7 mouse cellular contexts compared by ENCODE assay signal in the genomic region with DNA sequence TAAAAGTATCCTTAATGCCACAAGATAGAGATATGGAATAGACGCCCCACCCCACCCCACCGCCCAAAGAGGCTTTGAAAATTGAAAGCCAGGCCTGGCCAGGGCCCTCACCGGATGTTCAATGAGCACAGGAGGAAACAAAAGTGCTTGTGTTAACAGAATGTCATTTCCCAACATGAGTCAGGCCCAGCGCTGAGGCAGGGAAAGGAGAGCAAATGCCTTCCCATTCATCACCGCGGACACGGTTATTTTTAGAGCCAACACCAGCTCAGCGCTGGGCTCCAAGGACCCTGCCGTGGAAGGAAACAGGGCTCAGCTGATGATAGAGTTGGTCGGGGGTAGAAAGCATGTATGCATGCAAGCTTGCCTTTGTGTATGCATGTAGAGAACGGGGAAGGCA. TPM values are rescaled to one million over a fixed set of nuclear protein-coding genes. Genes with fewer than 3 reads are reported as not detected.
DNase-seq lines count a peak whose midpoint lies in the region; ATAC-seq and TF ChIP-seq lines count a peak whose summit lies in the region.

No protein-coding gene starts in this region.

- no peak overlapping the region for H3K9ac ChIP-seq in hindbrain, embryonic 13.5 days
- H3K9ac ChIP-seq in liver, embryonic 13.5 days, result no peak overlapping the region
- no peak overlapping the region for H3K9ac ChIP-seq in stomach, embryonic 16.5 days (ENCODE audit: low read length)

- no peaks in the 10 kb centered on the region for H3K36me3 ChIP-seq in hindbrain, embryonic 13.5 days
- no peaks in the 10 kb centered on the region for H3K36me3 ChIP-seq in liver, embryonic 13.5 days
- H3K36me3 ChIP-seq in stomach, embryonic 16.5 days (ENCODE audit: control insufficient read depth, insufficient read depth, low read length), result no peaks in the 10 kb centered on the region

- H3K9me3 ChIP-seq in hindbrain, embryonic 13.5 days, result no peaks in the 10 kb centered on the region
- H3K9me3 ChIP-seq in liver, embryonic 13.5 days (replicated peaks), result no peaks in the 10 kb centered on the region
- H3K9me3 ChIP-seq in stomach, embryonic 16.5 days (replicated peaks; ENCODE audit: control insufficient read depth, low read length), result no peaks in the 10 kb centered on the region

- intact Hi-C loops in gastrocnemius, adult 2 months (cut with DNase I), result no loop called here

- peak; percentile 52; the same call in 1 of the 2 replicates for ATAC-seq in hindbrain, embryonic 13.5 days (ENCODE audit: low FRiP score)
- ATAC-seq in liver, embryonic 13.5 days (ENCODE audit: low read depth), result peak; percentile 48
- ATAC-seq in stomach, embryonic 16.5 days (ENCODE audit: insufficient read depth, low FRiP score), result peak; percentile 59

- H3K4me1 ChIP-seq in hindbrain, embryonic 13.5 days (replicated peaks), result peaks cover 21% of the 10 kb centered on the region
- H3K4me1 ChIP-seq in liver, embryonic 13.5 days (replicated peaks), result 0 out of 2 replicates have a peak, but pooled peaks cover 4% of the 10 kb centered on the region
- H3K4me1 ChIP-seq in stomach, embryonic 16.5 days (ENCODE audit: control insufficient read depth, insufficient read depth, low read length), result peaks cover 25% of the 10 kb centered on the region

- H3K4me2 ChIP-seq in hindbrain, embryonic 13.5 days, result no peak overlapping the region
- no peak overlapping the region for H3K4me2 ChIP-seq in liver, embryonic 13.5 days
- H3K4me2 ChIP-seq in stomach, embryonic 16.5 days (ENCODE audit: low read depth, low read length), result no peak overlapping the region

- H3K4me3 ChIP-seq in gastrocnemius, adult 2 months, result no peak overlapping the region
- no peak overlapping the region for H3K4me3 ChIP-seq in hindbrain, embryonic 13.5 days
- H3K4me3 ChIP-seq in liver, embryonic 13.5 days (replicated peaks), result no peak overlapping the region
- no peak overlapping the region for H3K4me3 ChIP-seq in stomach, embryonic 16.5 days (replicated peaks; ENCODE audit: low read length)
- H3K4me3 ChIP-seq in layer of hippocampus, adult 2 months, result no peak overlapping the region

- peak overlapping the region; percentile 51 for H3K27ac ChIP-seq in gastrocnemius, adult 2 months
- no peak overlapping the region for H3K27ac ChIP-seq in hindbrain, embryonic 13.5 days
- peak overlapping the region; percentile 9; the same call in 1 of the 2 replicates for H3K27ac ChIP-seq in liver, embryonic 13.5 days
- peak overlapping the region; percentile 61 for H3K27ac ChIP-seq in stomach, embryonic 16.5 days (ENCODE audit: low read length)
- no peak overlapping the region for H3K27ac ChIP-seq in layer of hippocampus, adult 2 months

- 0 out of 2 replicates have a peak, but pooled peaks cover 5% of the 10 kb centered on the region for H3K27me3 ChIP-seq in hindbrain, embryonic 13.5 days
- no peaks in the 10 kb centered on the region for H3K27me3 ChIP-seq in liver, embryonic 13.5 days
- H3K27me3 ChIP-seq in stomach, embryonic 16.5 days (ENCODE audit: control insufficient read depth, insufficient read depth, low read length), result no peaks in the 10 kb centered on the region

- 21% methylated on average over 11 of the region's 11 CpGs for WGBS in hindbrain, embryonic 13.5 days
- WGBS in liver, embryonic 13.5 days (ENCODE audit: insufficient replicate concordance), result 37% methylated on average over 11 of the region's 11 CpGs
- WGBS in stomach, embryonic 16.5 days, result 22% methylated on average over 11 of the region's 11 CpGs

- DNase-seq in 3T3-L1 (ENCODE audit: low read depth, low spot score), result peak; percentile 68
- peak; percentile 35 for DNase-seq in CD4-positive, CD25-positive, alpha-beta regulatory T cell, adult 2 months (ENCODE audit: low read depth, low spot score)
- peak; percentile 33 for DNase-seq in gastrocnemius, adult 2 months
- no peak for DNase-seq in liver, embryonic 13.5 days
- DNase-seq in layer of hippocampus, adult 2 months (ENCODE audit: low spot score in 2 of 2), result no peak

- TF ChIP-seq CTCF in gastrocnemius, adult 2 months (IDR thresholded peaks at IDR 0.05), result no peak
- no peak for TF ChIP-seq CTCF in layer of hippocampus, adult 2 months (conservative IDR thresholded peaks at IDR 0.05)

RNA-seq across cellular contexts. Expression of a gene that starts 40.4 kb away (rescaled TPM):
- 10 to 100 TPM; 14.6 to 17.8 TPM for total RNA-seq in gastrocnemius, adult 2 months (2021)
- 9.1 and 9.2 TPM in 2 replicates for polyA plus RNA-seq in hindbrain, embryonic 13.5 days (2015; fragmentation: Nextera tagmentation; extraction: Ambion mirVana)
- polyA plus RNA-seq in liver, embryonic 13.5 days (2015; fragmentation: Nextera tagmentation; extraction: Ambion mirVana), result 1.7 and 3.7 TPM in 2 replicates
- polyA plus RNA-seq in stomach, embryonic 16.5 days (2015; fragmentation: Nextera tagmentation; extraction: Ambion mirVana), result 14.5 and 15.1 TPM in 2 replicates
- total RNA-seq in layer of hippocampus, adult 2 months (2021), result 10 to 100 TPM; 32.9 to 34.6 TPM

Comparison
In these comparisons a context has a peak if more than half of its experiments do, and no peak if none do; other contexts are left out.
1. DNase-seq: peak in 3T3-L1 (single experiment), CD4-positive, CD25-positive, alpha-beta regulatory T cell, adult 2 months (single experiment) and gastrocnemius, adult 2 months (single experiment); none in liver, embryonic 13.5 days (single experiment) and layer of hippocampus, adult 2 months (0 of 2).
2. H3K27ac ChIP-seq: peak in gastrocnemius, adult 2 months (single experiment), liver, embryonic 13.5 days (single experiment) and stomach, embryonic 16.5 days (single experiment); none in hindbrain, embryonic 13.5 days (single experiment) and layer of hippocampus, adult 2 months (single experiment).
3. Peak in every context shown above with its lines, with median percentiles within 50 percentile points of each other: ATAC-seq.